Mouse (Mus musculus): ENCODE data around the gene Ace.

Gene Ace

GRCm38 (mm10) chr11:105967741-105968574, at the start of gene Ace:
Gene Ace (plus strand): TSS chr11:105967945.
- DNase-seq (ENCODE audit: low spot score), result no peak

GRCm38 (mm10) chr11:105920098-105920785, 47.5 kb upstream of the Ace start:
- no peak for DNase-seq (ENCODE audit: low spot score)

- no peak for DNase-seq (ENCODE audit: low spot score)
Observed at GRCm38 (mm10) chr11:105920836-105921235, 46.9 kb upstream of the Ace start.

DNA sequence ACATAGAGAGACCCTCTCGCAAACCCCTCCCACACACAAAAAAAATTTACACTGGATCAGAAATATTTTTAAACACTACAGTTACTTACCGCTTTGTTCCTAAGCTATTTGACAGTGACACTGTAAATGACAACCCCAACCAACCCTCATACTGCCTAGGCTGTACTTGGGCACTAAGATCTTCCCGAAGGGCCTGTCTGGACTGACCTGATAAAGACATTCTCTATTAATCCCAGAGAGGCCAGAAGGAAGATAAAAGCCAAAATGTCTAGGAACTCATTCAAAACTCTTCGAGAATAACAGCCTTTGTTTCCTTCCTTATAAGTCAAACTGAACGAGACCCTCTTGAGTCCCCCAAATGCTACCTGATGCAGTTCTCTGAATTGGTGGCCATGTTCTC, 46.5 kb upstream of the Ace start:
- DNase-seq (ENCODE audit: low spot score), result no peak

GRCm38 (mm10) chr11:105922769-105923663, 44.7 kb upstream of the Ace start:
- no peak for DNase-seq (ENCODE audit: low spot score)

- peak; percentile 65 for DNase-seq (ENCODE audit: low spot score)
Observed at GRCm38 (mm10) chr11:105927065-105928030, 40.4 kb upstream of the Ace start.

- no peak for DNase-seq (ENCODE audit: low spot score)
Observed at GRCm38 (mm10) chr11:105928171-105928570, 39.6 kb upstream of the Ace start.

DNA sequence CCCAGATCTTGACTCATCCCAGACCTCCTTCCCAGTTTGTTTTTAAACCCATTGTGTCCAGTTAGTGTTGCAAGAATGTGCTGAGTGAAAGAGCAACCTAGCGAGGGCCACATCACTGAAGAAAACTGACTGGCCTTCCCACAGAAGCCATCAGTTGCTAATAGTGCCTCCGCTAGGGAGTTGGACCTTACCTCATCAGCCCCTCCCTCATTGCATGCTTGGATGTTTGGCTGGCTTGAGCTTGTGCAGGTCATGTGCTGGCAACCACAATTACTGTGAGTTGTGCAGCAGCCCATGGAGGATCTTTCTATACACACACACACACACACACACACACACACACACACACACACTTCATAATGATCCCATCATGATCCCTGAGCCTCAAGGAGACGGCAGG, 36.4 kb upstream of the Ace start:
- no peak for DNase-seq (ENCODE audit: low spot score)

DNA sequence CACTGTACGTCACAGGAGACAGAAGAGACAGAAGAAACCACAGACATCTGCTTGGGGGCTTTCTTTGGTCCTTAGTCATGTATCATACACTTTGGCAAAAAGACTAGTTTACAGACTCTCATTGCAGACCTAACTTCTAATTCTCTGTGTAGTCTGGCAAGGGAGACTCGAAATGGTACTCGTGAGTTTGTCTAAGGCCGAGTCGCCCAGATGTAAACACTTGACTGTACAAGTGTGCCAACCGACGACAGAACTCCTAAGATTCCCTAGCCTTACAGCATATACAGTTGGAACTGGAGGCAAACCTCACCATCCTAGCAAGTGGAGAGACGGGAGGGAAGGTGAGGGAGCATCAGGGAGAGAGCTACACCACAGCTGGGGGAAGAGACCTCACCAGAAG, 34.0 kb upstream of the Ace start:
- no peak for DNase-seq (ENCODE audit: low spot score)

GRCm38 (mm10) chr11:105934303-105934711, 33.4 kb upstream of the Ace start:
- no peak for DNase-seq (ENCODE audit: low spot score)

GRCm38 (mm10) chr11:105934816-105935215, 32.9 kb upstream of the Ace start:
- DNase-seq (ENCODE audit: low spot score), result no peak

DNA sequence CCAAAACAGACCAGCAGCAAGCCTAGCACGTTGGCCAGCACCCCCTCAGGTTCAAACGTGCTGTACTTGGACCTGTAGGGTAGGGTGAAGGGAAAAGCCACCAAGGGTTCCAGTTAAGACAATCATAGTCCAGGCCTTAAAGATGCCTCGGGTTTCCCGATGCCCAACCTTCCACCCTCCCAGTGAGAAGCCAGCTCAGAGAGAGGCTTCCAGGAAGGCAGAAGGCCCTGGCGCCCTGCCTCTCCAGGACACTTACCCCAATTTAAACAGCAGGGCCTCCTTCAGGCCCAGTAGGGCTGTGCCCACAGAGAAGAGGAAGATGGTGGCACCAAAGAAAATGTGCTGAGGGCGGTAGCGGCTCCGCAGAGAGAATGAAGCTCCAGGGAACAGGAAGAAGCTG, 32.2 kb upstream of the Ace start:
- DNase-seq (ENCODE audit: low spot score), result no peak

DNA sequence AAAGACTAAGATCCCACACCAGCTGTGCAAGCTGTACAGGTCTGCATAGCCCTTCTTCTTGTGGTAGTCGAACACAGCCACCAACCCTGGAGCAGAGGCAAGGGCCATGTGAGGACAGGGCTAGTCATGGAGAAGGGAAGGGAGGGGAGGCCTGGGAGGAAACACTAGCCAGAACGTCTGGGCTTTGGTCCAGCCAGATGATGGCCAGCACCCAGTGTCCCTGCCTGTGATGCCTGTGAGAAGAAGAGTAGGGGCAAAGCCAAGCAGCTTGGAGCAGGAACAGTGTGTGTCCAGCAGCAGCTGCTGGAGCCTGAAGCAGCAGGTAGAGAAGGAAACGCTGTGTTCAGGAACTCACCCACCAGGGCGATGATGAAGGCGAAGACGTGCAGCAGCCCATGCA, 31.5 kb upstream of the Ace start:
- no peak for DNase-seq (ENCODE audit: low spot score)

GRCm38 (mm10) chr11:105936974-105937373, 30.8 kb upstream of the Ace start:
- DNase-seq (ENCODE audit: low spot score), result no peak

- no peak for DNase-seq (ENCODE audit: low spot score)
Observed at GRCm38 (mm10) chr11:105938771-105939170, 29.0 kb upstream of the Ace start.

- no peak for DNase-seq (ENCODE audit: low spot score)
Observed at GRCm38 (mm10) chr11:105941973-105942372, 25.8 kb upstream of the Ace start.

GRCm38 (mm10) chr11:105943133-105944102, 24.3 kb upstream of the Ace start:
- no peak for DNase-seq (ENCODE audit: low spot score)

DNA sequence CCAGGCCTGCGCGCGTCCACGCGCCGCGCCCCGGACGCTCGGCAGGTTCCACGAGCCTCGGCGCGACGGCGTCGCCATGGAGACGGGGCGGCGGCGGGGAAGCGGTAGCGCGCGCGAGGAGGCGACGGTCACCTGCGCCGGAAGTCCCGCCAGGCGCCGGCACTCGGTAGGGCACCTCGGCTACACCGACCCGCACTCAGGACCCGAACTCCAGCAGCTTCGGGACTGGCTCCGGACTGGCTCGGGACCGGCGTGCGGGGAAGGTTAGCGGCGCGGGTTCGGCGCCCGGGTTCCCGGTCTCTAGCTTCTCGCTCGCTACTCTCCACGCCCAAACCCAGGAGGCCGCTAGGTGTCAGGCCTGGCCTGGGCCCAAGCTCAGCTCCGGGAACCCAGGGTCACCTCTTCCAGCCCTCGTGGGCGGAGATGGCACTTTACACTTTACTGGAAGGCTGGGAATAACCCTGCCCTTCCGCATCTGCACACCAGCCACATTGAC, 23.6 kb upstream of the Ace start:
- DNase-seq (ENCODE audit: low spot score), result peak; percentile 55

DNA sequence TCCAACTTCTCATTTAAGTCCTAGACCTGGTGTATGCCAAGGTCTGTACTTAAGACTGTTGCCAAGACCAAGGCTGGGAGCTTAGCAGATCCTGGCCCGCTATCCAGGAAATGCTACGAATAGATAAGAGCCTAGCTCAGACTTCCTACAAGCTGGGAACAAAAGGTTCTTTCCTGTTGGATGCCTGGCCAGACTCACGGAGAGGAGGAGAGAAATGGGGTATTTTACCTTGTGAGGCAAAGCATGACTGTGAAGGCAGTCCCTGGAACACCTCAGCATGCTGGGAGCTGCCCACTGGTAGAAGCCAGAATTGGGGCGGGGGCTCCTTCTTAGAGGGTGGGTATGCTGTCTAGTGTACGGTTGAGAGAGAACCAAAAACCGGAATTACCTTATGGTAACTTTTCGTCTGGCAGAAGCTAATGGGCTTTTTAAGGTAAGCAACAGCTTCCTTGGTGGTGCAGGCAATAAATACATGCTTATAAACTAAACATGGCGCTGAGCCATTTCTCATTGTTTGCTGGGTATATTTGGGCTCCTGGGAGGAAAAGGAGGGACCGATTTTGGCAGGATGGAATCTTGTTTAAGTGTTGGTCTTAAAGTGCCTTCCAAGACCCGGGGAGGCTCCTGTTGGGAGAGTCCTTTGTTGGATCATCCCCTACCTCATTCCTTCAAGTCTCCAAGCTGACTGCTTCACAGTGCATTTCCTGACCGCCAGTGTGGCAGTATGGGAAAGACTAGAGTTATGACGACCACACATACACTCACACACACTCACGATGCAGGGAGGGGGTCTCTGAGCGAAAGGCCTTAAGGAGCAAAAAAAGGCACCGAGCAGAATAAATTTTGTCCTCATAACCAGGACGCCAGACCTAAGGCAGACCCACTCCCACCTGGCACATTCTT, 22.7 kb upstream of the Ace start:
- no peak for DNase-seq (ENCODE audit: low spot score)

All from left cerebral cortex, adult 11 months (tissue).